Mouse (Mus musculus) layer of hippocampus, postnatal 10 days (tissue): Measurements from ENCODE around the gene Myof. TPM values are rescaled to one million over a fixed set of nuclear protein-coding genes. Genes with fewer than 3 reads are reported as not detected.
A peak's percentile ranks its signal among the peaks of the same experiment; 100 is the strongest.

Source experiments
- DNase-seq, 2 experiments: peaks; one replicate each; pipeline ENCODE4 v3.0.0; 2021; ENCODE audit warnings: low spot score in 2 of 2
- total RNA-seq, 2 experiments: library from RNA; stranded (reverse); gene quantifications; 2 replicates each; pipeline ENCODE4 v1.2.3; 2021

The Myof gene
- total RNA-seq, 2 experiments from 2014 or later = 6.6 to 8.0 TPM

GRCm38 (mm10) chr19:37955425-37956001, 87.9 kb downstream of the Myof start:
- peak; percentile 76 to 84 for DNase-seq

GRCm38 (mm10) chr19:37954772-37955171, 88.6 kb downstream of the Myof start:
- DNase-seq = no peak

GRCm38 (mm10) chr19:37954236-37954635, 89.1 kb downstream of the Myof start:
- no peak for DNase-seq

GRCm38 (mm10) chr19:37946696-37947095, 96.7 kb downstream of the Myof start:
- peak in 1 of 2 experiments; percentile 33 for DNase-seq

GRCm38 (mm10) chr19:37946053-37946452, 97.3 kb downstream of the Myof start:
- no peak for DNase-seq

GRCm38 (mm10) chr19:37939203-37939602, 104.2 kb downstream of the Myof start:
- DNase-seq = no peak

- no peak for DNase-seq
Observed at GRCm38 (mm10) chr19:37937092-37937491, 106.3 kb downstream of the Myof start.

- no peak for DNase-seq
Observed at GRCm38 (mm10) chr19:37934640-37935039, 108.7 kb downstream of the Myof start.

- DNase-seq = no peak
Observed at GRCm38 (mm10) chr19:37932198-37932597, 111.2 kb downstream of the Myof start.

GRCm38 (mm10) chr19:37927911-37928310, 115.5 kb downstream of the Myof start:
- no peak for DNase-seq

- DNase-seq = no peak
Observed at GRCm38 (mm10) chr19:37925323-37925722, 118.1 kb downstream of the Myof start.

- no peak for DNase-seq
Observed at GRCm38 (mm10) chr19:37924266-37924665, 119.1 kb downstream of the Myof start.

- DNase-seq = no peak
Observed at GRCm38 (mm10) chr19:37921098-37921497, 122.3 kb downstream of the Myof start.

GRCm38 (mm10) chr19:37918515-37918932, 124.9 kb downstream of the Myof start:
- peak; percentile 29 to 31 for DNase-seq

GRCm38 (mm10) chr19:37914261-37914660, 129.1 kb downstream of the Myof start:
- no peak for DNase-seq

- DNase-seq = no peak
Observed at GRCm38 (mm10) chr19:37912501-37912900, 130.9 kb downstream of the Myof start.

GRCm38 (mm10) chr19:37909830-37910261, 133.5 kb downstream of the Myof start:
- DNase-seq = peak; percentile 22 to 24

- peak in 1 of 2 experiments; percentile 32 for DNase-seq
Observed at GRCm38 (mm10) chr19:37907451-37908320, 135.7 kb downstream of the Myof start.

- no peak for DNase-seq
Observed at GRCm38 (mm10) chr19:37906916-37907315, 136.5 kb downstream of the Myof start.

GRCm38 (mm10) chr19:37896081-37896480, 147.3 kb downstream of the Myof start:
- DNase-seq = no peak

- no peak for DNase-seq
Observed at GRCm38 (mm10) chr19:37891006-37891405, 152.4 kb downstream of the Myof start.

- peak; percentile 75 for DNase-seq
Observed at GRCm38 (mm10) chr19:37886355-37887120, 156.8 kb downstream of the Myof start.
